Mouse (Mus musculus) embryonic facial prominence, embryonic 12.5 days (tissue): ENCODE measurements around the gene Rgl2. TPM values are rescaled to one million over a fixed set of nuclear protein-coding genes. Genes with fewer than 3 reads are reported as not detected.

Source experiments
- ATAC-seq: fragments of 200-750 bp; cut with Nextera tagmentation; 2 replicates; pipeline ENCODE4 v1.8.0; 2017; ENCODE audit not compliant: insufficient number of reproducible peaks, insufficient read depth, low FRiP score, low TSS enrichment
- H3K27ac ChIP-seq: fragments of 300-500 bp; sonication (generic); 2 replicates; pipeline ENCODE4 v1.5.1; 2016; ENCODE audit warnings: mild to moderate bottlenecking
- H3K27me3 ChIP-seq: fragments of 300-500 bp; sonication (generic); 2 replicates; pipeline ENCODE4 v1.6.1; 2016; ENCODE audit warnings: mild to moderate bottlenecking, moderate library complexity
- H3K36me3 ChIP-seq: fragments of 300-500 bp; sonication (generic); 2 replicates; pipeline ENCODE4 v1.6.1; 2016; ENCODE audit warnings: mild to moderate bottlenecking
- H3K4me1 ChIP-seq: fragments of 300-500 bp; sonication (generic); 2 replicates; pipeline ENCODE4 v1.6.1; 2016
- H3K4me2 ChIP-seq: fragments of 300-500 bp; sonication (generic); replicated peaks from 2 replicates; pipeline ENCODE4 v1.6.1; 2016; ENCODE audit warnings: mild to moderate bottlenecking, moderate library complexity
- H3K4me3 ChIP-seq: fragments of 300-500 bp; sonication (generic); 2 replicates; pipeline ENCODE4 v1.5.1; 2016; ENCODE audit warnings: mild to moderate bottlenecking
- H3K9ac ChIP-seq: fragments of 300-500 bp; sonication (generic); 2 replicates; pipeline ENCODE4 v1.6.1; 2016; ENCODE audit warnings: mild to moderate bottlenecking, moderate library complexity
- H3K9me3 ChIP-seq: fragments of 300-500 bp; sonication (generic); 2 replicates; pipeline ENCODE4 v1.6.1; 2016; ENCODE audit warnings: mild to moderate bottlenecking, moderate library complexity
- WGBS: fragments of 180-500 bp; shearing (Covaris S2); methylation state at CpG from one replicate; pipeline ENCODE4 v1.1.7; 2016; 5-methylcytosine and 5-hydroxymethylcytosine counted together
- polyA plus RNA-seq: library from polyadenylated mRNA; unstranded; fragments of >200 nt; fragmentation: Nextera tagmentation; extraction: Ambion mirVana; gene quantifications from 2 replicates; pipeline ENCODE4 v1.2.1, GENCODE M21; 2016

Gene Rgl2
- polyA plus RNA-seq, 1 experiment from 2014 or later, result 60.9 TPM

GRCm38 (mm10) chr17:33909869-33910250 lies 19.5 kb upstream of the Rgl2 start:
- H3K4me1 ChIP-seq, result peaks cover 23% of the 10 kb centered on the region

GRCm38 (mm10) chr17:33910346-33911051 lies 18.8 kb upstream of the Rgl2 start:
- Histone ChIP-seq H3K4me1 (peaks cover 29% of the 10 kb centered on the region), H3K9me3 (no peaks in the 10 kb centered on the region), H3K4me2 (peak overlapping the region; percentile 98), H3K27ac (peak overlapping the region; percentile 88), H3K9ac (peak overlapping the region; percentile 80), H3K4me3 (peak overlapping the region; percentile 80), H3K27me3 (no peaks in the 10 kb centered on the region), H3K36me3 (peaks cover 41% of the 10 kb centered on the region)
- 42% methylated on average over 11 of the region's 11 CpGs for WGBS
- no peak for ATAC-seq

More at GRCm38 (mm10) chr17:33909869-33910250, 19.5 kb upstream of the Rgl2 start:
- Histone ChIP-seq H3K4me2 (peak overlapping the region; percentile 98), H3K36me3 (peaks cover 37% of the 10 kb centered on the region), H3K27me3 (no peaks in the 10 kb centered on the region), H3K27ac (peak overlapping the region; percentile 88), H3K4me3 (peak overlapping the region; percentile 80), H3K9me3 (no peaks in the 10 kb centered on the region), H3K9ac (peak overlapping the region; percentile 80)
- under 1% methylated on average over 14 of the region's 14 CpGs for WGBS
- no peak for ATAC-seq

GRCm38 (mm10) chr17:33911052-33911812 lies 18.1 kb upstream of the Rgl2 start:
- WGBS, result 93% methylated on average over 31 of the region's 31 CpGs
- Histone ChIP-seq H3K4me1 (peaks cover 29% of the 10 kb centered on the region), H3K27ac (no peak overlapping the region), H3K36me3 (peaks cover 41% of the 10 kb centered on the region), H3K4me2 (no peak overlapping the region), H3K4me3 (peak overlapping the region; percentile 13; the same call in 1 of the 2 replicates), H3K27me3 (no peaks in the 10 kb centered on the region), H3K9me3 (no peaks in the 10 kb centered on the region), H3K9ac (peak overlapping the region; percentile 11; the same call in 1 of the 2 replicates)
- ATAC-seq, result no peak

- Histone ChIP-seq H3K9me3 (no peaks in the 10 kb centered on the region), H3K9ac (peak overlapping the region; percentile 11; the same call in 1 of the 2 replicates), H3K4me1 (peaks cover 32% of the 10 kb centered on the region), H3K4me2 (no peak overlapping the region), H3K27me3 (no peaks in the 10 kb centered on the region), H3K27ac (no peak overlapping the region), H3K36me3 (peaks cover 41% of the 10 kb centered on the region), H3K4me3 (no peak overlapping the region)
- 88% methylated on average over 28 of the region's 28 CpGs for WGBS
- ATAC-seq, result no peak
These were observed 17.4 kb upstream of the Rgl2 start for GRCm38 (mm10) chr17:33911813-33912414.

GRCm38 (mm10) chr17:33913264-33913663 lies 16.1 kb upstream of the Rgl2 start:
- H3K9me3 ChIP-seq, result no peaks in the 10 kb centered on the region
- H3K4me1 ChIP-seq, result peaks cover 27% of the 10 kb centered on the region
- H3K9ac ChIP-seq, result no peak overlapping the region
- no peak for ATAC-seq
- peaks cover 49% of the 10 kb centered on the region for H3K36me3 ChIP-seq
- no peaks in the 10 kb centered on the region for H3K27me3 ChIP-seq
- no peak overlapping the region for H3K4me2 ChIP-seq
- no peak overlapping the region for H3K27ac ChIP-seq
- WGBS, result 95% methylated on average over 10 of the region's 10 CpGs
- no peak overlapping the region for H3K4me3 ChIP-seq

- no peak overlapping the region for H3K4me3 ChIP-seq
- H3K36me3 ChIP-seq, result peaks cover 49% of the 10 kb centered on the region
- H3K4me2 ChIP-seq, result no peak overlapping the region
- no peaks in the 10 kb centered on the region for H3K9me3 ChIP-seq
- ATAC-seq, result no peak
- WGBS, result 92% methylated on average over 8 of the region's 8 CpGs
- H3K4me1 ChIP-seq, result peaks cover 31% of the 10 kb centered on the region
- H3K27ac ChIP-seq, result no peak overlapping the region
- 0 out of 2 replicates have a peak, but pooled peaks cover 2% of the 10 kb centered on the region for H3K27me3 ChIP-seq
- H3K9ac ChIP-seq, result no peak overlapping the region
These were observed 15.4 kb upstream of the Rgl2 start for GRCm38 (mm10) chr17:33913905-33914304.

GRCm38 (mm10) chr17:33914969-33915391 lies 14.4 kb upstream of the Rgl2 start:
- Histone ChIP-seq H3K27ac (no peak overlapping the region), H3K9me3 (no peaks in the 10 kb centered on the region), H3K36me3 (peaks cover 49% of the 10 kb centered on the region), H3K4me1 (peaks cover 40% of the 10 kb centered on the region), H3K9ac (no peak overlapping the region), H3K4me2 (peak overlapping the region; percentile 54), H3K4me3 (no peak overlapping the region), H3K27me3 (0 out of 2 replicates have a peak, but pooled peaks cover 2% of the 10 kb centered on the region)
- ATAC-seq, result no peak
- WGBS, result 75% methylated on average over 13 of the region's 13 CpGs

- under 1% methylated on average over 31 of the region's 34 CpGs for WGBS
- peaks cover 35% of the 10 kb centered on the region for H3K4me1 ChIP-seq
These were observed 13.6 kb upstream of the Rgl2 start, which contains the start of the genes Tapbp and Zbtb22 for GRCm38 (mm10) chr17:33915671-33916250. Tapbp (plus strand) TSS chr17:33915899. Zbtb22 (plus strand) TSS chr17:33915904.

GRCm38 (mm10) chr17:33916294-33916693 lies 13.0 kb upstream of the Rgl2 start:
- peaks cover 45% of the 10 kb centered on the region for H3K36me3 ChIP-seq
- 0 out of 2 replicates have a peak, but pooled peaks cover 2% of the 10 kb centered on the region for H3K27me3 ChIP-seq
- H3K27ac ChIP-seq, result peak overlapping the region; percentile 79
- peaks cover 35% of the 10 kb centered on the region for H3K4me1 ChIP-seq
- peak overlapping the region; percentile 54 for H3K4me2 ChIP-seq
- WGBS, result under 1% methylated on average over 12 of the region's 20 CpGs
- peak overlapping the region; percentile 40 for H3K9ac ChIP-seq
- ATAC-seq, result no peak
- peak overlapping the region; percentile 51 for H3K4me3 ChIP-seq
- H3K9me3 ChIP-seq, result no peaks in the 10 kb centered on the region

More at GRCm38 (mm10) chr17:33915671-33916250, 13.6 kb upstream of the Rgl2 start, which contains the start of the genes Tapbp and Zbtb22:
- peaks cover 49% of the 10 kb centered on the region for H3K36me3 ChIP-seq
- no peaks in the 10 kb centered on the region for H3K9me3 ChIP-seq
- H3K27me3 ChIP-seq, result 0 out of 2 replicates have a peak, but pooled peaks cover 2% of the 10 kb centered on the region
- peak; percentile 90 for ATAC-seq
- H3K27ac ChIP-seq, result peak within 1 kb of the TSS; percentile 79
- H3K4me3 ChIP-seq, result peak within 1 kb of the TSS; percentile 51
- H3K9ac ChIP-seq, result peak within 1 kb of the TSS; percentile 40
- H3K4me2 ChIP-seq, result peak within 1 kb of the TSS; percentile 54

- 68% methylated on average over 31 of the region's 31 CpGs for WGBS
- peaks cover 35% of the 10 kb centered on the region for H3K4me1 ChIP-seq
- no peak for ATAC-seq
- no peak overlapping the region for H3K27ac ChIP-seq
- no peaks in the 10 kb centered on the region for H3K9me3 ChIP-seq
- H3K36me3 ChIP-seq, result peaks cover 37% of the 10 kb centered on the region
- peak overlapping the region; percentile 54 for H3K4me2 ChIP-seq
- peak overlapping the region; percentile 40 for H3K9ac ChIP-seq
- H3K27me3 ChIP-seq, result 0 out of 2 replicates have a peak, but pooled peaks cover 2% of the 10 kb centered on the region
- H3K4me3 ChIP-seq, result peak overlapping the region; percentile 51
These were observed 12.3 kb upstream of the Rgl2 start for GRCm38 (mm10) chr17:33916847-33917655.
